Mouse (Mus musculus): ENCODE measurements around the gene Gm20388.

The Gm20388 gene

DNA sequence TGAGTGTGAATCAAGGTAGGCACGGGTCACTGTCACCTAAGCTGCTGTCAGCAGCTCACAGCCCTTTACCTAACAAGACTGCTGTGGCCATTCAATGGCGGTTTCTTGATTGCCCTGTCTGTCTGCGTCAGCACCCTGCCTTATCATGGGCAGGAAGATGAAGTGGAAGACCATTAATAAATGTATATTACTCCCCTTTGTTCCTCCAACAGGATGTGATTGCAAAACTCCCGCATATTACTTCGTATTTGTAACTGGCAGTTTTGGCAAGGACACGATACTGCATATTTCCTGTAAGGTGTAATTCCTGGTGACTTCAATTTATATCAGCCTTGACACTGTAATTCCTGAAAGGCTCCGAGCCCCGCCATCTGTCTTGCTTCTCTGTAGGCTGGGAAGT, 4330.3 kb downstream of the Gm20388 start:
- DNase-seq (ENCODE audit: low read depth, low spot score): no peak

DNA sequence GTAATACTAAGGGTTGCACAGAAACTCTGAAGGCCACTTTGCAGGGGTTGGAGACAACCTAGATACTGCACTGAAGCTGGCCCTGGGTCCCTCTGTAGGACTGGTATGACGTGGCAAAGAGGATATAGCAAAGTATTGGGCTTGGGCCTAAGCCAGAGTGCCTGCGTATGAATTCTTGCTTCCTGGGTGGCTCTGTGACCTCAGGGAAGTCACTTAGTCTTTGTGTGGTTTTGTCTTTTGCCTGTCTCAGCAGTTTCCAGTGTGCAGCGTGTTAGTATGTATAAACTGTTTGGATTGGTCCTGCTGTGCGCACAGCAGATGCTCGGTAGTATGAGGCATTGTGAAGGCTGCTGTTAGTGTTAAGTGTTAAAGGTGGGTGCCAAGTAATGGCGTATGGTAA, 4331.6 kb downstream of the Gm20388 start:
- DNase-seq (ENCODE audit: low read depth, low spot score): no peak

DNA sequence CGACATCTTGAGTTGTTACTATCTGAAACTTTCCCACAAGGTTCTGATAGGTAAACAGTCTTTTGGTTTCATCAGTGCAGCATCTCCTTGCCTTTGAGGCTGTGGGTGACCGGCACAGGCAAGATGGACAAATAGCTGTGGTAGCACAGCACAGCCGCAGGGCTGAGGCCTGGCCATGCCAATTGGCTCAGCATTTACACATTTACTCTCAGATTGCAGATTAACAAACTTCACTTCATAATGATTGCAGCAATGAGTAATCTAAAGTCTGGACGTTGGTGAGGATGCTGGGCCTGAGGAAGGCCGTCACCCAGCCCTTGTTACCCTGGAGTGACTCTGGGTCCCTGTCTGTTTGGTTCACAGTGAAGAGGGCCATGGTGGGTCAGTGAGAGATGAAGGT, 4332.3 kb downstream of the Gm20388 start:
- DNase-seq (ENCODE audit: low read depth, low spot score): no peak

DNA sequence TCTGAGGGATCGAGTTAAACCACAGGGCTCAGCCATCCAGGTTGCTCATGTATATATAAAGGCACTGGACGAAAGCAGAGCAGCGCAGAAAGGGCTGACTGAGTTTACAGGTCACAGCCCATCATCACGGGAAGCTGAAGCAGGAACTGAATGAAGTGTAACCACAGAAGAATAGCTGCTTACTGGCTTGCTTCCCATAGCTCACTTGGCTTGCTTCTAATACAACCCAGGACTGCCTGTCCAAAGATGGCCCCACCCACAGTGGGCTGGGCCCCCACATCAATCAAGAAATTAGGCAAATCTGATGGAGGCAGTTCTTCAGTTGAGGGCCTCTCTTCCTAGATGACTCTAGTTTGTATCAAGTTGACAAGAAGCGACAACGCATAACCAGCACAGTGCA, 4336.9 kb downstream of the Gm20388 start:
- DNase-seq (ENCODE audit: low read depth, low spot score): no peak

GRCm38 (mm10) chr8:124248688-124249087, 4338.0 kb downstream of the Gm20388 start:
- no peak for DNase-seq (ENCODE audit: low read depth, low spot score)

DNA sequence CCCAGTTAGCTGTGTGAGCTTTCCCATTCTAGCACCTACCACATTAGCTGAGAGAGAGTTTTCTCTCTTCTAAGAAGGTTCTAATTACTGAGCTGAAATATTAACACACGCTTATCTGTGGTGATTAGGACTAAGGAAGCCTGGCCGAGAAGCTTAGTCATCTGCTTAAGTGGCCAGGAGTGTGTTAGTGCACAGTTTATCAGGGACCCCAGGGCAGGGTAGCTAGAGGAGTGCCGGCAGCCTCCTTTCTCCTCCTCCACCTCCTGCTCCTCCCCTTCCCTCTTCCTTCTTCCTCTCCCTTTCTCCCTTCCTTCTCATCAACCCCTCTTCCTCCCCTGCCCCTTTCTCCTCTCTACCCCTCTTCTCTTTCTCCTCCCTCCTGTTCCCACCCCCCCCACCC, 4339.6 kb downstream of the Gm20388 start:
- DNase-seq (ENCODE audit: low read depth, low spot score): no peak

- no peak for DNase-seq (ENCODE audit: low read depth, low spot score)
Observed at GRCm38 (mm10) chr8:124250785-124251184, 4340.1 kb downstream of the Gm20388 start.

DNA sequence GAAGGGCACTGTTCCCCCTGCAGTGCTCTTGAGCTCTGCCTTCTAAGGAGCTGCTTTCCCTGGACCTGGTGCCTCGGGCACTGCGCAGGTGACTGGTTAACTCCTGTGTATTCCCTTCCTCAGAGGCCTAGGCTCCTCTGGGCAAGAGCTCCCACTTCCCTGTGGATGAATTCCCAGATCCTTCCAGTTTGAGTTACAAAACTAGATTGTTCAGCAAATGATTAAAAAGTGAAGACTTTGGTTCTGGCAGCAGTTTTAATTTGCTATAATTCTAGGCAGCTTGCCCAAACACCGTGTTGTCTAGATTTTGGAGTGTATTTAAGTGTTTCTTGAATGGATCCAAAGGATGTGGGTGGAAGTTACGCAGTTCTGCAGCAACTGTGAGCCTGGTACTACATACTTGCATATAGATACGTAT, 4341.9 kb downstream of the Gm20388 start:
- DNase-seq (ENCODE audit: low read depth, low spot score): no peak

DNA sequence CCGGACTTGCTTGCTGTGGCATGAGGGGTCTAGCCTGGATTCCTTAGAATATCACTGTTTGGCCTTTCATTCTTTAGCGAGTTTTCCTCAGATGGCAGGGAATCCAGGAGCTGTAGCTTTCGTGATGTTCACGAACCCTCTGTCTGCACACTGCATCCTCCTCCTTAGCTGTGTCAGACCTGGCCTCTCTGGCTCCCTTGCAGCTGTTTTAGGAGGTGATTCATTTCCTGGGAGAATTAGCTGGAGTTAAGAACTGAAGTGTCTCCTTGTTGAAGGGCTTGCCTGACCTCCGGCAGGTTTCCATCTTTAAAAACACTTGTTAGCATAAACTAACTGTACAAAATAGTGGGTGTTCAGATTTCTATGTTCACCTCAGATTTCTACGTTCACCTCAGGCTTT, 4343.3 kb downstream of the Gm20388 start:
- no peak for DNase-seq (ENCODE audit: low read depth, low spot score)

- DNase-seq (ENCODE audit: low read depth, low spot score): no peak
Observed at GRCm38 (mm10) chr8:124256841-124257240, 4346.2 kb downstream of the Gm20388 start.

- no peak for DNase-seq (ENCODE audit: low read depth, low spot score)
Observed at GRCm38 (mm10) chr8:124257363-124257762, 4346.7 kb downstream of the Gm20388 start.

DNA sequence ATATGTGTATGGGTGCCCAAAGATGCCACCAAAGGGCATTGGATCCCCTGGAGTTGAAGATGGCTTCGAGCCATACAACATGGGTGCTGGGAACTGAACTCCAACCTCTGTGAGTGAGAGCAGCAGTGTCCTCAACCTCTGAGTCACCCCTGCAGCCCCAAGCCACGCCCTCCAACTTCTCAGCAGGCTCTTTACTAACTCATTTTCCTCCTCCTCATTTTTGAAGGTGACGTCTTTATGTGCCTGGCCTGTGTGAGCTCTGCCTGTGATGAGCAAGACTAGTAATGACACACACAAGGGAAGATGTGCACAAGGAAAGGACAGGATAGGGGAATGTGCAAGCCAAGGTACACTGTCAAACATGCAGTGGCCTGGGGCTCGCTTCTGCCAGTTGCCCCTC, 4348.5 kb downstream of the Gm20388 start:
- no peak for DNase-seq (ENCODE audit: low read depth, low spot score)

- DNase-seq (ENCODE audit: low read depth, low spot score): no peak
Observed at GRCm38 (mm10) chr8:124259925-124260324, 4349.3 kb downstream of the Gm20388 start.

GRCm38 (mm10) chr8:124260371-124260770, 4349.7 kb downstream of the Gm20388 start:
- no peak for DNase-seq (ENCODE audit: low read depth, low spot score)

DNA sequence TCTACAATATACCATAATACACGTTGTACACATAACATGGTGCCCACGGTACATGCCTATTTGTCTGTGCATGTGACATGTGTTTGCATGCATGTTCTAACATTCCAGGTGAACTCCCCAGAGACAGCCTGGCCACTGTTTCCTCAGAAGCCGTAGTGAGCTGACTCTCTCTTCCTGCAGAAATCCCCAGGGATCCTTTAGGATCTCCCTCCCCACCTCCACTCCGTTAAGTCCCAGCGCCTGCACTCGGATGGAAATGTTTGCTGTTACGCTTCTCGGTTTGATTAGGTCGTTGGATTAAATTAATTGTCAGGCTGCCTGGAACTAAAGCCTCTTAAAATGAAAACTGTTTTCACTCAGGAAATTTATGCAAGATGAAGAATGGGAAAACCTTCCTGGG, 4352.4 kb downstream of the Gm20388 start:
- DNase-seq (ENCODE audit: low read depth, low spot score): no peak

DNA sequence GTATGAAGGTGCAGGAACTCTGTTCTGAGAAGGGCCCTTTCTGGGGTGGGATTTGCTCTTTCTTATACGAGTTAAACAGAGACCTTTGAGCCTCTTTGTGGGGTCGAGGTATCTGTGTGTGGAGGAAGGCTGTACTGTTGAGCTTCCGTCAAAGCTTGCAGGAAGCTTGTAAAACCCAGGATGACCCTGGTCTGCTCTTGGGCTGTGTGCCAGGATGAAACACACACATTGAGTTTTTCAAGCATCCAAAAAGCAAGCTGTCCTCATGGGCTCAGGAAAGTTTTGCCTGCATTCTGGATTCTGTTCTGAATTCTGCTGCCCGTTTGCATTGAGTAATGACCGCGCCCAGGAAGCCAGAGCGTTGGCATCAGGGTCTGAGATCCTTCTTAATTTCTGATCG, 4353.4 kb downstream of the Gm20388 start:
- no peak for DNase-seq (ENCODE audit: low read depth, low spot score)

- DNase-seq (ENCODE audit: low read depth, low spot score): no peak
Observed at GRCm38 (mm10) chr8:124264671-124265070, 4354.0 kb downstream of the Gm20388 start.

- DNase-seq (ENCODE audit: low read depth, low spot score): no peak
Observed at GRCm38 (mm10) chr8:124265130-124265529, 4354.5 kb downstream of the Gm20388 start.

DNA sequence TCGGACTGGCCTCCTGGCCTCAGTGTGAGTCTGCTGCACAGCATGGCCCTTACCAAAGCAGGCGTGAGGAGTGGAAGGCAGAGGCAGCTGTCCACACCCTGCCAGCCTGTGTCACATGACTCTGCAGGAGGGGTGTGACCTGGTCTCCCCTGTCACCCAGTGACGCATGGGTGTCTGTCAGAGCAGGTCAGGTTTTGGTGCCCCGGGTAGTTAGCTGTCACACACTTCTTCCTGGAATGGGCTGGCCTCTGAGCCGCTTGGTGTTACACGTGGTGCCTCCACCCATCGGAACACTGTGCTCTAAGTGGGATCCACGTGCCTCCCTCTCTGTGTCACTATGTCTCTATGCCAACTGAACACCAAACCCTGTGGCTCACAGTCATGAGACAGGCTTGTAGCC, 4355.2 kb downstream of the Gm20388 start:
- DNase-seq (ENCODE audit: low read depth, low spot score): no peak

- no peak for DNase-seq (ENCODE audit: low read depth, low spot score)
Observed at GRCm38 (mm10) chr8:124267206-124267605, 4356.6 kb downstream of the Gm20388 start.

- DNase-seq (ENCODE audit: low read depth, low spot score): no peak
Observed at GRCm38 (mm10) chr8:124270504-124270903, 4359.9 kb downstream of the Gm20388 start.

DNA sequence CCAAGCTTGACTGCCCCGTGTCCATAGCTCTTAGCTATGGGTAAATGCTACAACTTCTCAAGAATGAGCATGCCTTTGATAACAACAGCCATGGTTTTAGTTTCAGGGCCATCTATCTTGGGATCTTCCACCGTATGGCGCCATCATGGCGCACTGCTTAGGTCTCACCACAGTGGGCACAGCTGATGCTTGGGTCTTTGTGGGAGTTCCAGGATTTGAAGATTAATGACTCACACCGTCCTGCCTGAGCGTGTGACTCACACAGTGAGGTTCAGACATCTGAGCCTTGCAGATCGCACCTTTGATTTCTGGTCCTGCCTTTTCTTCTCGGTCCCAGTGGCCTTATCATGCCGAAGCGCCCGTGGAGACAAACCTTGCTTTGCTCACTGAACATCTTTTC, 4360.3 kb downstream of the Gm20388 start:
- DNase-seq (ENCODE audit: low read depth, low spot score): no peak

GRCm38 (mm10) chr8:124271518-124271917, 4360.9 kb downstream of the Gm20388 start:
- DNase-seq (ENCODE audit: low read depth, low spot score): no peak

- DNase-seq (ENCODE audit: low read depth, low spot score): no peak
Observed at GRCm38 (mm10) chr8:124272792-124273191, 4362.2 kb downstream of the Gm20388 start.

Data from ES-CJ7 (cell line).